Mouse (Mus musculus): ENCODE measurements at regions not wholly inside any gene's neighbourhood (a gene's known extent, or its start where the extent isn't known, plus 50 kb on each side); places are given as distances from the start of the nearest gene placed in this dataset.

- no peak overlapping the region for H3K4me3 ChIP-seq (ENCODE audit: low read depth, low read length)
- no peak for TF ChIP-seq TAL1 (conservative IDR thresholded peaks at IDR 0.05; ENCODE audit: low read depth, low read length)
- TF ChIP-seq GATA1 (IDR thresholded peaks at IDR 0.05; ENCODE audit: borderline replicate concordance, low read length) = no peak
- TF ChIP-seq CTCF (IDR thresholded peaks at IDR 0.05; ENCODE audit: low read depth, low read length) = no peak
- TF ChIP-seq POLR2AphosphoS5 (IDR thresholded peaks at IDR 0.05; ENCODE audit: insufficient replicate concordance, low read depth, low read length) = no peak
- ATAC-seq (ENCODE audit: extremely low read depth, insufficient number of reproducible peaks, low FRiP score, poor library complexity, severe bottlenecking) (no peak), DNase-seq (ENCODE audit: low spot score) (no peak)
- H3K4me1 ChIP-seq (ENCODE audit: insufficient read depth, low read depth, low read length) = no peaks in the 10 kb centered on the region
- no peaks in the 10 kb centered on the region for H3K27me3 ChIP-seq (ENCODE audit: insufficient read depth, low read length)
- H3K36me3 ChIP-seq (replicated peaks) = no peaks in the 10 kb centered on the region
- no peaks in the 10 kb centered on the region for H3K9me3 ChIP-seq (replicated peaks)
These were observed 107.7 kb upstream of the Ubr2 start for GRCm38 (mm10) chr17:47118010-47118409.

- no peak overlapping the region for H3K4me3 ChIP-seq (ENCODE audit: low read depth, low read length)
- H3K9me3 ChIP-seq (replicated peaks) = no peaks in the 10 kb centered on the region; the same call in 1 of the 2 replicates
- no peak for TF ChIP-seq POLR2AphosphoS5 (IDR thresholded peaks at IDR 0.05; ENCODE audit: insufficient replicate concordance, low read depth, low read length)
- no peak for TF ChIP-seq GATA2 (IDR thresholded peaks at IDR 0.05; ENCODE audit: borderline replicate concordance, low read depth, low read length)
- no peak for TF ChIP-seq TAL1 (conservative IDR thresholded peaks at IDR 0.05; ENCODE audit: low read depth, low read length)
- no peak for TF ChIP-seq GATA1 (IDR thresholded peaks at IDR 0.05; ENCODE audit: borderline replicate concordance, low read length)
- TF ChIP-seq CTCF (IDR thresholded peaks at IDR 0.05; ENCODE audit: low read depth, low read length) = peak; percentile 40
- H3K27me3 ChIP-seq (ENCODE audit: insufficient read depth, low read length) = no peaks in the 10 kb centered on the region
- no peaks in the 10 kb centered on the region for H3K4me1 ChIP-seq (ENCODE audit: insufficient read depth, low read depth, low read length)
- ATAC-seq (ENCODE audit: extremely low read depth, insufficient number of reproducible peaks, low FRiP score, poor library complexity, severe bottlenecking) (no peak), DNase-seq (ENCODE audit: low spot score) (peak; percentile 21)
- H3K36me3 ChIP-seq (replicated peaks) = no peaks in the 10 kb centered on the region
These were observed 105.4 kb upstream of the Ubr2 start for GRCm38 (mm10) chr17:47115754-47116153.

- Histone ChIP-seq H3K4me1 (ENCODE audit: insufficient read depth, low read depth, low read length) (no peaks in the 10 kb centered on the region), H3K36me3 (replicated peaks) (no peaks in the 10 kb centered on the region), H3K4me3 (ENCODE audit: low read depth, low read length) (no peak overlapping the region), H3K9me3 (replicated peaks) (no peaks in the 10 kb centered on the region; the same call in 1 of the 2 replicates), H3K27me3 (ENCODE audit: insufficient read depth, low read length) (no peaks in the 10 kb centered on the region)
- no peak for ATAC-seq (ENCODE audit: extremely low read depth, insufficient number of reproducible peaks, low FRiP score, poor library complexity, severe bottlenecking)
- no peak for DNase-seq (ENCODE audit: low spot score)
- TF ChIP-seq CTCF (IDR thresholded peaks at IDR 0.05; ENCODE audit: low read depth, low read length) = no peak
- TF ChIP-seq POLR2AphosphoS5 (IDR thresholded peaks at IDR 0.05; ENCODE audit: insufficient replicate concordance, low read depth, low read length) = no peak
- TF ChIP-seq GATA2 (IDR thresholded peaks at IDR 0.05; ENCODE audit: borderline replicate concordance, low read depth, low read length) = no peak
- no peak for TF ChIP-seq TAL1 (conservative IDR thresholded peaks at IDR 0.05; ENCODE audit: low read depth, low read length)
- no peak for TF ChIP-seq GATA1 (IDR thresholded peaks at IDR 0.05; ENCODE audit: borderline replicate concordance, low read length)
These were observed 104.8 kb upstream of the Ubr2 start for GRCm38 (mm10) chr17:47115141-47115540.

GRCm38 (mm10) chr17:47114736-47115135 is 104.4 kb upstream of the Ubr2 start:
- ATAC-seq (ENCODE audit: extremely low read depth, insufficient number of reproducible peaks, low FRiP score, poor library complexity, severe bottlenecking) = no peak
- Histone ChIP-seq H3K36me3 (replicated peaks) (no peaks in the 10 kb centered on the region), H3K9me3 (replicated peaks) (no peaks in the 10 kb centered on the region; the same call in 1 of the 2 replicates), H3K27me3 (ENCODE audit: insufficient read depth, low read length) (no peaks in the 10 kb centered on the region), H3K4me1 (ENCODE audit: insufficient read depth, low read depth, low read length) (no peaks in the 10 kb centered on the region), H3K4me3 (ENCODE audit: low read depth, low read length) (no peak overlapping the region)
- TF ChIP-seq GATA1 (IDR thresholded peaks at IDR 0.05; ENCODE audit: borderline replicate concordance, low read length) = no peak
- TF ChIP-seq TAL1 (conservative IDR thresholded peaks at IDR 0.05; ENCODE audit: low read depth, low read length) = no peak
- no peak for TF ChIP-seq CTCF (IDR thresholded peaks at IDR 0.05; ENCODE audit: low read depth, low read length)
- no peak for TF ChIP-seq GATA2 (IDR thresholded peaks at IDR 0.05; ENCODE audit: borderline replicate concordance, low read depth, low read length)
- no peak for TF ChIP-seq POLR2AphosphoS5 (IDR thresholded peaks at IDR 0.05; ENCODE audit: insufficient replicate concordance, low read depth, low read length)
- no peak for DNase-seq (ENCODE audit: low spot score)

- ATAC-seq (ENCODE audit: extremely low read depth, insufficient number of reproducible peaks, low FRiP score, poor library complexity, severe bottlenecking) = no peak
- no peak for TF ChIP-seq TAL1 (conservative IDR thresholded peaks at IDR 0.05; ENCODE audit: low read depth, low read length)
- TF ChIP-seq POLR2AphosphoS5 (IDR thresholded peaks at IDR 0.05; ENCODE audit: insufficient replicate concordance, low read depth, low read length) = no peak
- TF ChIP-seq GATA2 (IDR thresholded peaks at IDR 0.05; ENCODE audit: borderline replicate concordance, low read depth, low read length) = no peak
- no peak; the same call in 1 of the 2 replicates for TF ChIP-seq CTCF (IDR thresholded peaks at IDR 0.05; ENCODE audit: low read depth, low read length)
- TF ChIP-seq GATA1 (IDR thresholded peaks at IDR 0.05; ENCODE audit: borderline replicate concordance, low read length) = no peak
- Histone ChIP-seq H3K4me3 (ENCODE audit: low read depth, low read length) (no peak overlapping the region), H3K4me1 (ENCODE audit: insufficient read depth, low read depth, low read length) (no peaks in the 10 kb centered on the region), H3K9me3 (replicated peaks) (no peaks in the 10 kb centered on the region; the same call in 1 of the 2 replicates), H3K36me3 (replicated peaks) (no peaks in the 10 kb centered on the region), H3K27me3 (ENCODE audit: insufficient read depth, low read length) (no peaks in the 10 kb centered on the region)
- no peak for DNase-seq (ENCODE audit: low spot score)
These were observed 102.3 kb upstream of the Ubr2 start for GRCm38 (mm10) chr17:47112556-47113225.

- no peaks in the 10 kb centered on the region for H3K4me1 ChIP-seq (ENCODE audit: insufficient read depth, low read depth, low read length)
- DNase-seq (ENCODE audit: low spot score) = no peak
- no peaks in the 10 kb centered on the region for H3K27me3 ChIP-seq (ENCODE audit: insufficient read depth, low read length)
- no peak overlapping the region for H3K4me3 ChIP-seq (ENCODE audit: low read depth, low read length)
- TF ChIP-seq GATA1 (IDR thresholded peaks at IDR 0.05; ENCODE audit: borderline replicate concordance, low read length) (no peak), POLR2AphosphoS5 (IDR thresholded peaks at IDR 0.05; ENCODE audit: insufficient replicate concordance, low read depth, low read length) (no peak), TAL1 (conservative IDR thresholded peaks at IDR 0.05; ENCODE audit: low read depth, low read length) (no peak), CTCF (IDR thresholded peaks at IDR 0.05; ENCODE audit: low read depth, low read length) (no peak), GATA2 (IDR thresholded peaks at IDR 0.05; ENCODE audit: borderline replicate concordance, low read depth, low read length) (no peak)
- no peak for ATAC-seq (ENCODE audit: extremely low read depth, insufficient number of reproducible peaks, low FRiP score, poor library complexity, severe bottlenecking)
- H3K36me3 ChIP-seq (replicated peaks) = no peaks in the 10 kb centered on the region
- no peaks in the 10 kb centered on the region; the same call in 1 of the 2 replicates for H3K9me3 ChIP-seq (replicated peaks)
These were observed 100.5 kb upstream of the Ubr2 start for GRCm38 (mm10) chr17:47110836-47111235.
